15 mouse cellular contexts compared by ENCODE assay signal in genomic region chr2:165845490-165845889, GRCm38 (mm10). TPM values are rescaled to one million over a fixed set of nuclear protein-coding genes. Genes with fewer than 3 reads are reported as not detected.
A peak's percentile ranks its signal among the peaks of the same experiment; 100 is the strongest.
DNase-seq lines count a peak whose midpoint lies in the region; ATAC-seq and TF ChIP-seq lines count a peak whose summit lies in the region.
"Had no signal": no experiment of that assay in that cellular context is flagged by ENCODE, and none has a peak within 500 bp of the region (broad histone marks: within the 10 kb centered on the region; RNA-seq: fewer than 3 reads in every experiment).

No protein-coding gene starts in this region.

- no peak for DNase-seq in hindbrain, postnatal 0 days (ENCODE audit: low spot score)
- DNase-seq in R1 (ENCODE audit: low read depth, low spot score): peak; percentile 46
- peak; percentile 70 for DNase-seq in adrenal gland, adult 8-10 months
- peak; percentile 85 for DNase-seq in cerebellum, adult 9-10 months
- no peak for DNase-seq in urinary bladder, adult 18-20 months (ENCODE audit: low spot score in 2 of 2)
- DNase-seq: gastrocnemius, postnatal 36 days; kidney, postnatal 14 days; right cerebral cortex, postnatal 4 days had no signal

- 0 out of 2 replicates have a peak overlapping the region, but pooled peaks have one; percentile 40 for H3K27ac ChIP-seq in hindbrain, embryonic 13.5 days
- H3K27ac ChIP-seq in hindbrain, postnatal 0 days: no peak overlapping the region; the same call in 1 of the 2 replicates
- H3K27ac ChIP-seq in hindbrain, embryonic 16.5 days (ENCODE audit: low read depth, low read length): no peak overlapping the region
- H3K27ac ChIP-seq: embryonic facial prominence, embryonic 15.5 days; stomach, postnatal 0 days had no signal

- ATAC-seq in hindbrain, embryonic 13.5 days (ENCODE audit: low FRiP score): no peak
- no peak for ATAC-seq in hindbrain, postnatal 0 days
- ATAC-seq in hindbrain, embryonic 16.5 days: no peak
- ATAC-seq: forebrain, embryonic 16.5 days had no signal

- no peak overlapping the region for H3K9ac ChIP-seq in hindbrain, embryonic 13.5 days
- H3K9ac ChIP-seq in hindbrain, postnatal 0 days (replicated peaks; ENCODE audit: low read length): no peak overlapping the region
- H3K9ac ChIP-seq in hindbrain, embryonic 16.5 days (ENCODE audit: low read depth, low read length): no peak overlapping the region
- H3K9ac ChIP-seq: embryonic facial prominence, embryonic 15.5 days had no signal

- H3K36me3 ChIP-seq in hindbrain, embryonic 13.5 days: peaks cover 77% of the 10 kb centered on the region
- H3K36me3 ChIP-seq in hindbrain, postnatal 0 days (ENCODE audit: insufficient read depth, low read length): peaks cover 35% of the 10 kb centered on the region
- peaks cover 4% of the 10 kb centered on the region; the same call in 1 of the 2 replicates for H3K36me3 ChIP-seq in hindbrain, embryonic 16.5 days (ENCODE audit: control insufficient read depth, insufficient read depth, low read length)

- no peaks in the 10 kb centered on the region for H3K27me3 ChIP-seq in hindbrain, embryonic 13.5 days
- no peaks in the 10 kb centered on the region for H3K27me3 ChIP-seq in hindbrain, postnatal 0 days (ENCODE audit: insufficient read depth, low read length)
- no peaks in the 10 kb centered on the region for H3K27me3 ChIP-seq in hindbrain, embryonic 16.5 days (replicated peaks; ENCODE audit: control insufficient read depth, insufficient read depth, low read length)
- H3K27me3 ChIP-seq: CH12.LX; embryonic facial prominence, embryonic 15.5 days had no signal

- TF ChIP-seq CTCF in hindbrain, postnatal 0 days (IDR thresholded peaks at IDR 0.05; ENCODE audit: low read depth): no peak

- 85% methylated on average over 22 of the region's 22 CpGs for WGBS in hindbrain, embryonic 13.5 days
- 61% methylated on average over 22 of the region's 22 CpGs for WGBS in hindbrain, postnatal 0 days
- 73% methylated on average over 22 of the region's 22 CpGs for WGBS in hindbrain, embryonic 16.5 days

- no peak overlapping the region for H3K4me2 ChIP-seq in hindbrain, embryonic 13.5 days
- no peak overlapping the region for H3K4me2 ChIP-seq in hindbrain, postnatal 0 days (ENCODE audit: low read depth, low read length)
- no peak overlapping the region for H3K4me2 ChIP-seq in hindbrain, embryonic 16.5 days (ENCODE audit: low read length)
- H3K4me2 ChIP-seq: embryonic facial prominence, embryonic 15.5 days; liver, embryonic 11.5 days had no signal

- no peak overlapping the region for H3K4me3 ChIP-seq in hindbrain, embryonic 13.5 days
- no peak overlapping the region for H3K4me3 ChIP-seq in hindbrain, postnatal 0 days (ENCODE audit: low read length)
- H3K4me3 ChIP-seq in hindbrain, embryonic 16.5 days (ENCODE audit: low read length): no peak overlapping the region
- H3K4me3 ChIP-seq: embryonic facial prominence, embryonic 15.5 days had no signal

- peaks cover 30% of the 10 kb centered on the region for H3K4me1 ChIP-seq in hindbrain, embryonic 13.5 days (replicated peaks)
- H3K4me1 ChIP-seq in hindbrain, postnatal 0 days (ENCODE audit: insufficient read depth, low read length): 0 out of 2 replicates have a peak, but pooled peaks cover 6% of the 10 kb centered on the region
- peaks cover 7% of the 10 kb centered on the region; the same call in 1 of the 2 replicates for H3K4me1 ChIP-seq in hindbrain, embryonic 16.5 days (ENCODE audit: control insufficient read depth, insufficient read depth, low read depth, low read length)

- no peaks in the 10 kb centered on the region for H3K9me3 ChIP-seq in hindbrain, embryonic 13.5 days
- H3K9me3 ChIP-seq in hindbrain, postnatal 0 days (ENCODE audit: low read length): no peaks in the 10 kb centered on the region
- H3K9me3 ChIP-seq in hindbrain, embryonic 16.5 days (ENCODE audit: control insufficient read depth, low read length): no peaks in the 10 kb centered on the region
- H3K9me3 ChIP-seq: embryonic facial prominence, embryonic 15.5 days had no signal

RNA-seq across cellular contexts. Expression of gene Zmynd8, which starts 53.3 kb away (rescaled TPM):
- polyA plus RNA-seq in hindbrain, embryonic 13.5 days (2015; fragmentation: Nextera tagmentation; extraction: Ambion mirVana): 82.2 and 86.6 TPM in 2 replicates
- total RNA-seq in hindbrain, postnatal 0 days (2014; rRNA removed): 46.6 and 46.8 TPM in 2 replicates
- 53.0 and 56.9 TPM in 2 replicates for polyA plus RNA-seq in hindbrain, postnatal 0 days (2015; fragmentation: Nextera tagmentation; extraction: Ambion mirVana)
- total RNA-seq in adrenal gland, adult 8-10 months (2022): 10 to 100 TPM; 51.7 to 94.5 (median 70.6) TPM
- polyA plus RNA-seq in hindbrain, embryonic 16.5 days (2015; fragmentation: Nextera tagmentation; extraction: Ambion mirVana): 64.3 and 66.4 TPM in 2 replicates

Comparison
In these comparisons a context has a peak if more than half of its experiments do, and no peak if none do; other contexts are left out.
1. DNase-seq: peak in R1 (single experiment), adrenal gland, adult 8-10 months (single experiment) and cerebellum, adult 9-10 months (single experiment); none in hindbrain, postnatal 0 days (single experiment) and urinary bladder, adult 18-20 months (0 of 2).